Mouse (Mus musculus): ENCODE results near the gene Pard3. TPM values are rescaled to one million over a fixed set of nuclear protein-coding genes. Genes with fewer than 3 reads are reported as not detected.

Gene Pard3
- polyA plus RNA-seq, 1 experiment, result not detected

GRCm38 (mm10) chr8:127118373-127118861 is 54.7 kb downstream of the Pard3 start:
- H3K27ac ChIP-seq (ENCODE audit: insufficient read depth, low read depth, low read length), result no peak overlapping the region
- WGBS, result 56% methylated on average over 11 of the region's 11 CpGs
- no peaks in the 10 kb centered on the region for H3K4me1 ChIP-seq (ENCODE audit: control insufficient read depth, insufficient read depth, low read length)
- H3K4me3 ChIP-seq (ENCODE audit: insufficient read depth, low read depth, low read length), result no peak overlapping the region
- TF ChIP-seq POLR2A (IDR thresholded peaks at IDR 0.05; ENCODE audit: insufficient read depth, low read depth, low read length), result no peak
- no peak for TF ChIP-seq CTCF (IDR thresholded peaks at IDR 0.05; ENCODE audit: insufficient read depth, low read depth, low read length)

GRCm38 (mm10) chr8:127123391-127123790 is 59.7 kb downstream of the Pard3 start:
- H3K27ac ChIP-seq (ENCODE audit: insufficient read depth, low read depth, low read length), result no peak overlapping the region
- H3K4me3 ChIP-seq (ENCODE audit: insufficient read depth, low read depth, low read length), result no peak overlapping the region
- no peak for TF ChIP-seq CTCF (IDR thresholded peaks at IDR 0.05; ENCODE audit: insufficient read depth, low read depth, low read length)
- WGBS, result 91% methylated on average over 3 of the region's 3 CpGs
- H3K4me1 ChIP-seq (ENCODE audit: control insufficient read depth, insufficient read depth, low read length), result peaks cover 2% of the 10 kb centered on the region; the same call in 1 of the 2 replicates

- no peak for TF ChIP-seq POLR2A (IDR thresholded peaks at IDR 0.05; ENCODE audit: insufficient read depth, low read depth, low read length)
- TF ChIP-seq CTCF (IDR thresholded peaks at IDR 0.05; ENCODE audit: insufficient read depth, low read depth, low read length), result no peak
- Histone ChIP-seq H3K4me1 (ENCODE audit: control insufficient read depth, insufficient read depth, low read length) (peaks cover 10% of the 10 kb centered on the region), H3K4me3 (ENCODE audit: insufficient read depth, low read depth, low read length) (no peak overlapping the region), H3K27ac (ENCODE audit: insufficient read depth, low read depth, low read length) (no peak overlapping the region)
- 60% methylated on average over 8 of the region's 8 CpGs for WGBS
These were observed 61.1 kb downstream of the Pard3 start for GRCm38 (mm10) chr8:127124795-127125194.

GRCm38 (mm10) chr8:127125686-127126683 is 62.3 kb downstream of the Pard3 start:
- no peak overlapping the region for H3K27ac ChIP-seq (ENCODE audit: insufficient read depth, low read depth, low read length)
- TF ChIP-seq POLR2A (IDR thresholded peaks at IDR 0.05; ENCODE audit: insufficient read depth, low read depth, low read length), result no peak
- TF ChIP-seq CTCF (IDR thresholded peaks at IDR 0.05; ENCODE audit: insufficient read depth, low read depth, low read length), result no peak
- H3K4me1 ChIP-seq (ENCODE audit: control insufficient read depth, insufficient read depth, low read length), result peaks cover 10% of the 10 kb centered on the region
- no peak overlapping the region for H3K4me3 ChIP-seq (ENCODE audit: insufficient read depth, low read depth, low read length)
- WGBS, result 79% methylated on average over 11 of the region's 11 CpGs

GRCm38 (mm10) chr8:127128781-127129396 is 65.2 kb downstream of the Pard3 start:
- TF ChIP-seq CTCF (IDR thresholded peaks at IDR 0.05; ENCODE audit: insufficient read depth, low read depth, low read length) (no peak), POLR2A (IDR thresholded peaks at IDR 0.05; ENCODE audit: insufficient read depth, low read depth, low read length) (no peak)
- WGBS, result 38% methylated on average over 8 of the region's 8 CpGs
- Histone ChIP-seq H3K4me3 (ENCODE audit: insufficient read depth, low read depth, low read length) (no peak overlapping the region), H3K27ac (ENCODE audit: insufficient read depth, low read depth, low read length) (0 out of 2 replicates have a peak overlapping the region, but pooled peaks have one; percentile 1), H3K4me1 (ENCODE audit: control insufficient read depth, insufficient read depth, low read length) (peaks cover 10% of the 10 kb centered on the region)

- Histone ChIP-seq H3K4me3 (ENCODE audit: insufficient read depth, low read depth, low read length) (no peak overlapping the region), H3K4me1 (ENCODE audit: control insufficient read depth, insufficient read depth, low read length) (0 out of 2 replicates have a peak, but pooled peaks cover under 1% of the 10 kb centered on the region), H3K27ac (ENCODE audit: insufficient read depth, low read depth, low read length) (no peak overlapping the region)
- WGBS, result 90% methylated on average over 5 of the region's 5 CpGs
- TF ChIP-seq POLR2A (IDR thresholded peaks at IDR 0.05; ENCODE audit: insufficient read depth, low read depth, low read length), result no peak
- no peak for TF ChIP-seq CTCF (IDR thresholded peaks at IDR 0.05; ENCODE audit: insufficient read depth, low read depth, low read length)
These were observed 70.6 kb downstream of the Pard3 start for GRCm38 (mm10) chr8:127134327-127134726.

GRCm38 (mm10) chr8:127136201-127136600 is 72.5 kb downstream of the Pard3 start:
- Histone ChIP-seq H3K4me3 (ENCODE audit: insufficient read depth, low read depth, low read length) (no peak overlapping the region), H3K4me1 (ENCODE audit: control insufficient read depth, insufficient read depth, low read length) (no peaks in the 10 kb centered on the region), H3K27ac (ENCODE audit: insufficient read depth, low read depth, low read length) (no peak overlapping the region)
- 89% methylated on average over 2 of the region's 2 CpGs for WGBS
- TF ChIP-seq CTCF (IDR thresholded peaks at IDR 0.05; ENCODE audit: insufficient read depth, low read depth, low read length) (no peak), POLR2A (IDR thresholded peaks at IDR 0.05; ENCODE audit: insufficient read depth, low read depth, low read length) (no peak)

GRCm38 (mm10) chr8:127136781-127137180 is 73.1 kb downstream of the Pard3 start:
- H3K4me1 ChIP-seq (ENCODE audit: control insufficient read depth, insufficient read depth, low read length), result no peaks in the 10 kb centered on the region
- TF ChIP-seq POLR2A (IDR thresholded peaks at IDR 0.05; ENCODE audit: insufficient read depth, low read depth, low read length) (no peak), CTCF (IDR thresholded peaks at IDR 0.05; ENCODE audit: insufficient read depth, low read depth, low read length) (no peak)
- no peak overlapping the region for H3K27ac ChIP-seq (ENCODE audit: insufficient read depth, low read depth, low read length)
- WGBS, result 89% methylated on average over 2 of the region's 2 CpGs
- no peak overlapping the region for H3K4me3 ChIP-seq (ENCODE audit: insufficient read depth, low read depth, low read length)

GRCm38 (mm10) chr8:127139154-127139553 is 75.5 kb downstream of the Pard3 start:
- H3K4me3 ChIP-seq (ENCODE audit: insufficient read depth, low read depth, low read length), result no peak overlapping the region
- TF ChIP-seq CTCF (IDR thresholded peaks at IDR 0.05; ENCODE audit: insufficient read depth, low read depth, low read length) (no peak), POLR2A (IDR thresholded peaks at IDR 0.05; ENCODE audit: insufficient read depth, low read depth, low read length) (no peak)
- no peak overlapping the region for H3K27ac ChIP-seq (ENCODE audit: insufficient read depth, low read depth, low read length)
- 15% methylated on average over 1 of the region's 1 CpGs for WGBS
- H3K4me1 ChIP-seq (ENCODE audit: control insufficient read depth, insufficient read depth, low read length), result no peaks in the 10 kb centered on the region
